Mouse (Mus musculus) limb, embryonic 14.5 days (tissue): Measurements from ENCODE around the gene 9130230L23Rik. TPM values are rescaled to one million over a fixed set of nuclear protein-coding genes. Genes with fewer than 3 reads are reported as not detected.

Source experiments
- ATAC-seq: fragments of 200-750 bp; cut with Nextera tagmentation; 2 replicates; pipeline ENCODE4 v1.8.0; 2017; ENCODE audit warnings: low read depth, moderate number of reproducible peaks, moderate TSS enrichment; ENCODE audit not compliant: low FRiP score
- DNase-seq: peaks from one replicate; pipeline ENCODE4 v3.0.0-alpha.2; 2015; ENCODE audit warnings: low spot score
- H3K27ac ChIP-seq: fragments of 300-500 bp; sonication (generic); replicated peaks from 2 replicates; pipeline ENCODE4 v1.5.1; 2014; ENCODE audit warnings: low read depth, mild to moderate bottlenecking, low read length, moderate library complexity, mixed read lengths
- H3K27me3 ChIP-seq: fragments of 300-500 bp; sonication (generic); 2 replicates; pipeline ENCODE4 v1.6.1; 2014; ENCODE audit warnings: low read length, mixed read lengths; ENCODE audit not compliant: control insufficient read depth, insufficient read depth
- H3K36me3 ChIP-seq: fragments of 300-500 bp; sonication (generic); 2 replicates; pipeline ENCODE4 v1.6.1; 2014; ENCODE audit warnings: mild to moderate bottlenecking, low read length, moderate library complexity, mixed read lengths; ENCODE audit not compliant: control insufficient read depth, insufficient read depth
- H3K4me1 ChIP-seq: fragments of 300-500 bp; sonication (generic); 2 replicates; pipeline ENCODE4 v1.6.1; 2014; ENCODE audit warnings: antibody characterized with exemption, low read length, mixed read lengths; ENCODE audit not compliant: control insufficient read depth, insufficient read depth
- H3K4me2 ChIP-seq: fragments of 300-500 bp; sonication (generic); replicated peaks from 2 replicates; pipeline ENCODE4 v1.6.1; 2014; ENCODE audit warnings: low read depth, mild to moderate bottlenecking, low read length, moderate library complexity; ENCODE audit not compliant: severe bottlenecking
- H3K4me3 ChIP-seq: fragments of 300-500 bp; sonication (generic); replicated peaks from 2 replicates; pipeline ENCODE4 v1.5.1; 2014; ENCODE audit warnings: low read length
- H3K9ac ChIP-seq: fragments of 300-500 bp; sonication (generic); 2 replicates; pipeline ENCODE4 v1.6.1; 2014; ENCODE audit warnings: mild to moderate bottlenecking, low read depth, low read length, moderate library complexity; ENCODE audit not compliant: severe bottlenecking
- H3K9me3 ChIP-seq: fragments of 300-500 bp; sonication (generic); 2 replicates; pipeline ENCODE4 v1.6.1; 2016; ENCODE audit warnings: low read length; ENCODE audit not compliant: control insufficient read depth
- POLR2A ChIP-seq: fragments of 200-500 bp; IDR thresholded peaks from 2 replicates; pipeline ENCODE4 v1.8.0; 2012; ENCODE audit warnings: inconsistent platforms, mild to moderate bottlenecking, moderate library complexity, borderline replicate concordance; ENCODE audit not compliant: insufficient read depth, insufficient read length; ENCODE audit errors: extremely low read depth
- WGBS: fragments of 180-500 bp; shearing (Covaris S2); extraction: QIAGEN DNeasy Blood & Tissue Kit; methylation state at CpG from one replicate; pipeline ENCODE4 v1.1.7; 2014; 5-methylcytosine and 5-hydroxymethylcytosine counted together
- microRNA-seq: library from miRNA; unstranded; fragments of <30 nt; microRNA quantifications from one replicate; pipeline ENCODE4, GENCODE M21; 2016
- polyA plus RNA-seq, 2 experiments: library from polyadenylated mRNA; depleted of rRNA in 1 of 2; stranded (reverse) in 1 of 2; unstranded in 1 of 2; fragments of >200 nt; fragmentation: Nextera tagmentation in 1 of 2; extraction: Ambion mirVana in 1 of 2; gene quantifications; 2 replicates each; pipeline versions ENCODE4 v1.2.1 to v1.2.3; 2012 to 2014

Gene 9130230L23Rik
- polyA plus RNA-seq, 2 experiments, result not detected

DNA sequence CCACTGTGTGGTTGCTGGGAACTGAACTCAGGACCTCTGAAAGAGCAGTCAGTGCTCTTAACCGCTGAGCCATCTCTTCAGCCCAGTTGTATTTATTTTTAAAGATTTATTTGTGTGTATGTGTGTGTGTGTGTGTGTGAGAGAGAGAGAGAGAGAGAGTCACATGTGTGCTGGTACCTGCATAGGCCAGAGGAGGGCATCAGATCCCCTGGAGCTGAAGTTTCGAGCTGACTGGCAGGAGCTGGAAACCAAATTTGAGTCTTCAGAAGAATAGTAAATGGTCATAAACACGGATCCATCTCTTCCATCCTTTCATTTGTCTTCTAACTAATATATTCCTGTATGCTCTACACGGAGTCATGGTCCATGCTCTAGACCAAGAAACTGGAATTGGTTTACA lies 70.8 kb downstream of the 9130230L23Rik start:
- no peak overlapping the region for H3K27ac ChIP-seq
- H3K4me2 ChIP-seq, result no peak overlapping the region
- H3K9me3 ChIP-seq, result no peaks in the 10 kb centered on the region
- H3K4me1 ChIP-seq, result no peaks in the 10 kb centered on the region
- no peaks in the 10 kb centered on the region for H3K27me3 ChIP-seq
- no peak overlapping the region for H3K9ac ChIP-seq
- DNase-seq (no peak), ATAC-seq (no peak)
- H3K4me3 ChIP-seq, result no peak overlapping the region
- no peak for TF ChIP-seq POLR2A
- no peaks in the 10 kb centered on the region for H3K36me3 ChIP-seq
- 81% methylated on average over 4 of the region's 4 CpGs for WGBS

DNA sequence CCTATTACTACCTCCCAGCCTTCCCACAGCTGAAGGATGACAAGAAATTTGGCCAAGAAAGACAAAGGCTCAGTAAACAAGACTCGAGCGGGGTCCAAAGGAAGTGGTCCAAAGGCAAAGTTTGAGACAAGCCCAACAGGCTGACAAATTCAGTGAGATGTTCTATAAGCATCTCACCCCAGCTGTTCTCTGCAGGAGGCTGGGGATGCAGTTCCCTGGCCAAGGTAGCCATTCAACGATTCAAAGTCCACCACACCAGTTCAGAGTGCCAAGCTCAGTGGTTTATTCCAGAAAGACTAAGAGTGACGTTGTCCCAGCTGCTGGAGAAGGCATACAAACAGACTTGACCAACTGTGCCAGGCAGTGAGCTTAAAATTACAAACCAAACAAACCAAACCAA lies 73.9 kb downstream of the 9130230L23Rik start:
- Histone ChIP-seq H3K9ac (no peak overlapping the region), H3K4me3 (no peak overlapping the region), H3K9me3 (no peaks in the 10 kb centered on the region), H3K4me1 (no peaks in the 10 kb centered on the region), H3K4me2 (no peak overlapping the region), H3K27me3 (no peaks in the 10 kb centered on the region), H3K27ac (no peak overlapping the region), H3K36me3 (no peaks in the 10 kb centered on the region)
- no peak for DNase-seq
- no peak for ATAC-seq
- WGBS, result 73% methylated on average over 4 of the region's 4 CpGs
- no peak for TF ChIP-seq POLR2A

Small RNAs within 50 kb of the gene (microRNA-seq; reads per million reads assigned to microRNA genes)
- not detected for gene Gm25952

Other genes starting within 250 kb of the 9130230L23Rik start
- 31.3 and 31.8 TPM in 2 replicates for gene N4bp2, start 240.8 kb downstream of the 9130230L23Rik start, polyA plus RNA-seq (2012; rRNA removed)
- gene N4bp2, start 240.8 kb downstream of the 9130230L23Rik start, polyA plus RNA-seq (2014; fragmentation: Nextera tagmentation; extraction: Ambion mirVana), result 39.1 and 40.7 TPM in 2 replicates
- 1.4 and 2.0 TPM in 2 replicates for gene Rhoh, start 143.1 kb downstream of the 9130230L23Rik start, polyA plus RNA-seq (2012; rRNA removed)
- gene Rhoh, start 143.1 kb downstream of the 9130230L23Rik start, polyA plus RNA-seq (2014; fragmentation: Nextera tagmentation; extraction: Ambion mirVana), result 1.7 and 2.0 TPM in 2 replicates
- 0.45 and 0.69 TPM in 2 replicates for gene Chrna9, start 69.4 kb downstream of the 9130230L23Rik start, polyA plus RNA-seq (2012; rRNA removed)
- 0.33 TPM in 1 of 2 replicates, not detected in the other for gene Chrna9, start 69.4 kb downstream of the 9130230L23Rik start, polyA plus RNA-seq (2014; fragmentation: Nextera tagmentation; extraction: Ambion mirVana)
- gene Rbm47, start 168.8 kb upstream of the 9130230L23Rik start, polyA plus RNA-seq (2012; rRNA removed), result 2.5 and 2.6 TPM in 2 replicates
- gene Rbm47, start 168.8 kb upstream of the 9130230L23Rik start, polyA plus RNA-seq (2014; fragmentation: Nextera tagmentation; extraction: Ambion mirVana), result 5.2 and 6.2 TPM in 2 replicates